Mouse (Mus musculus): ENCODE measurements around the gene Tm9sf2. TPM values are rescaled to one million over a fixed set of nuclear protein-coding genes. Genes with fewer than 3 reads are reported as not detected.
A peak's percentile ranks its signal among the peaks of the same experiment; 100 is the strongest.

The Tm9sf2 gene
- total and polyA plus RNA-seq, 2 experiments: 132 to 157 TPM

DNA sequence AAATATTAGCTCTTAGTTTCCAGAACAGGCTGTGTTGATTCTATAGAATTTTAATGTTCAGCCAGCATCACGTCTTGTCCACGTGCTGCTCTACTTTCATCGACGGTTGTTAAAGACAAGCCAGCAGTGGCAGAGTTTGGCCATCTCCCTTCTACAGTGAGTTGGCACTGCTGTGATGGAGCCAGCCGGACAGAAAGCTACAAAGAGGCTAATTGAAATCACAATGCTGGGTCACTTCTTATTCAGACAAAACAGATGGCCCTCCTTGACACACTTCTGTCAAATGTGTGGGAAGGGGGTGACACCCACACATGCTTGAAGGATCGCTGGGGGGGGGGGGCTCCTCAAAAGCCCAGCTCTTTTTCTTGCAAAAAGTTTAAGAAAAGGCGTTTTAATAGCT is 62.1 kb downstream of the Tm9sf2 start:
- peaks cover 9% of the 10 kb centered on the region; the same call in 1 of the 2 replicates for H3K4me1 ChIP-seq (ENCODE audit: control insufficient read depth, insufficient read depth, low read length)
- H3K36me3 ChIP-seq (ENCODE audit: control insufficient read depth, insufficient read depth, low read length): no peaks in the 10 kb centered on the region
- no peak overlapping the region for H3K27ac ChIP-seq (replicated peaks; ENCODE audit: insufficient read depth, low read depth, low read length)
- H3K4me3 ChIP-seq (ENCODE audit: insufficient read depth, low read depth, low read length): no peak overlapping the region
- no peak overlapping the region for H3K9ac ChIP-seq (ENCODE audit: low read depth, low read length)
- WGBS: 88% methylated on average over 7 of the region's 7 CpGs
- H3K79me2 ChIP-seq (ENCODE audit: control insufficient read depth, insufficient read depth, low read length): no peaks in the 10 kb centered on the region
- TF ChIP-seq CTCF (IDR thresholded peaks at IDR 0.05; ENCODE audit: low read depth, low read length): no peak
- no peak for TF ChIP-seq POLR2A (IDR thresholded peaks at IDR 0.05; ENCODE audit: extremely low read depth, insufficient read depth, low read length)
- no peaks in the 10 kb centered on the region for H3K27me3 ChIP-seq (ENCODE audit: control insufficient read depth, insufficient read depth, low read length)
- DNase-seq (ENCODE audit: extremely low read depth, low read depth, low spot score): no peak

DNA sequence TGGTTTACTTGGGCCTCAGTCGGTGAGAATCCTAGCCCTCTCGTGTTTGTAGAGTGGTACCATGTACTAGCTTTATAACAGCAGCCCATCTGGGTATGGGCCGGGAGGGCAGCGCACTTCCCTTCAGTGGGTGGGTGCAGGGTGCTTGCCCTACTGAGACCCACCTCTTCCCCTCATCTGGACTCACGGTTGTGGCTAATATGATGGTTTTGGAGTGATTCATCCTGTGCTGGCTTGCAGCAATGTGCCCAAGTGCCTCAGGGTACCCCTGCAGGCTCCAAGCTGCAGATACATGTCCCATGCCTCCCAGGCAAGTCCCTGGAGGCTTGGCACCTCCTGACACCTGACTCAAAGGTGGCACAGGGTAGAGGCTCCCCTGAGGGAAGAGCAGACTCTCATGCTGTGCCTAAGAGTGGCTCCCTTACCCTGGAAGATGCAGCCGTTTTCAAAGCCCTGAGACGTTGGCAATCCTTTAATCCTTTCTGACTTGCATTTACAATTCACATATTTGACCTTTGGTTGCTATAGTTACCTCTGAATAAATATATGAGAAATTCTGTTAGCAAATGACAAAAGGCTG is 63.5 kb downstream of the Tm9sf2 start:
- Histone ChIP-seq H3K4me3 (ENCODE audit: insufficient read depth, low read depth, low read length) (no peak overlapping the region), H3K27me3 (ENCODE audit: control insufficient read depth, insufficient read depth, low read length) (no peaks in the 10 kb centered on the region), H3K79me2 (ENCODE audit: control insufficient read depth, insufficient read depth, low read length) (no peaks in the 10 kb centered on the region), H3K4me1 (ENCODE audit: control insufficient read depth, insufficient read depth, low read length) (peaks cover 9% of the 10 kb centered on the region; the same call in 1 of the 2 replicates), H3K36me3 (ENCODE audit: control insufficient read depth, insufficient read depth, low read length) (no peaks in the 10 kb centered on the region), H3K27ac (replicated peaks; ENCODE audit: insufficient read depth, low read depth, low read length) (no peak overlapping the region), H3K9ac (ENCODE audit: low read depth, low read length) (no peak overlapping the region)
- DNase-seq (ENCODE audit: extremely low read depth, low read depth, low spot score): no peak
- TF ChIP-seq CTCF (IDR thresholded peaks at IDR 0.05; ENCODE audit: low read depth, low read length): no peak
- no peak for TF ChIP-seq POLR2A (IDR thresholded peaks at IDR 0.05; ENCODE audit: extremely low read depth, insufficient read depth, low read length)
- 69% methylated on average over 7 of the region's 7 CpGs for WGBS

DNA sequence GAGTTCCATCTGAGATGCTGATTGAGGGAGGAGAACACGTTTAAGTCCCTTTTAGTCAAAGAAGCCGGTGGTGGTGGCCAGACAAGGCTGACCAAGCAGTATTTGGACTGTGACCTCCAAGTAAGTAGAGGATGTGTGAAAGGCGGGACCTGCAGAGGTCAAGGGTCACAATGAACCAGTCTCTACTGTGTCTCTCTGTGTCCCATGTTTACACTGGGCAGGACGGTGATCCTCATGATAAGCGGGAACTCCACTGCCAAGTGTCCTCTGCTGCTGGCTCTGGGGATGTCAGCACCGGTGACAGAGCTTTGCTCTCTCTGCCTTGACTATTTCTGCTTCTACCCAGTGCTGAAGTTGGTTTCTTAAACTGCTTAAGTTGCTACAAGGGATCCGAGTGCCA is 64.2 kb downstream of the Tm9sf2 start:
- Histone ChIP-seq H3K9ac (ENCODE audit: low read depth, low read length) (peak overlapping the region; percentile 7; the same call in 1 of the 2 replicates), H3K4me1 (ENCODE audit: control insufficient read depth, insufficient read depth, low read length) (peaks cover 9% of the 10 kb centered on the region; the same call in 1 of the 2 replicates), H3K36me3 (ENCODE audit: control insufficient read depth, insufficient read depth, low read length) (no peaks in the 10 kb centered on the region), H3K27me3 (ENCODE audit: control insufficient read depth, insufficient read depth, low read length) (no peaks in the 10 kb centered on the region), H3K79me2 (ENCODE audit: control insufficient read depth, insufficient read depth, low read length) (no peaks in the 10 kb centered on the region), H3K4me3 (ENCODE audit: insufficient read depth, low read depth, low read length) (no peak overlapping the region), H3K27ac (replicated peaks; ENCODE audit: insufficient read depth, low read depth, low read length) (no peak overlapping the region; the same call in 1 of the 2 replicates)
- TF ChIP-seq POLR2A (IDR thresholded peaks at IDR 0.05; ENCODE audit: extremely low read depth, insufficient read depth, low read length): no peak
- peak; percentile 23 for TF ChIP-seq CTCF (IDR thresholded peaks at IDR 0.05; ENCODE audit: low read depth, low read length)
- DNase-seq (ENCODE audit: extremely low read depth, low read depth, low spot score): peak; percentile 96
- WGBS: 23% methylated on average over 7 of the region's 7 CpGs

DNA sequence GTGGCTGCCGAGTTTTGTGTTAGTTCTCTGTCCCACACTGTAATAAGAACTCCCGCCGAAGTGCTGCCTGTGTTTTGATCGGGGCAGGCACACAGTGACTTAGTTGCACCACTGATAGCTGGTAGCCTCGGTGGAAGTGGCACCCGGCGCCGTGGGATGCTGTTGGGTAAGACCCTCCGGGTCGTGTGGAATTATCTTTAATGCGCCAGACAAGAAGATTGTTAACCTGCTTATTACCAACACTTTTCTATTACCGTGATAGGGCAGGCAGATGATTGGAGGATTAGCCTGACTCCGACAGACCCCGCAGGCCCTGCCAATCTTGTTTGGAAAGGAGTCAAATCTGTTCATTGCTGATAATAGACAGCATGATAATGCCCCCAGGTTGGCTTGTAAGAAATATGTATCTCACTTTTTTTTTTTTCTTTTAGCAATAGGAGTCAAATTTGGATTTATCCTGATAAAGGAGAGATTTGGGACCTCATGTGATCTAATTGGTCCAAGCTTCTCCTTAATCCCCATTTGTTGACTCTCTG is 69.5 kb downstream of the Tm9sf2 start:
- Histone ChIP-seq H3K4me3 (ENCODE audit: insufficient read depth, low read depth, low read length) (no peak overlapping the region), H3K4me1 (ENCODE audit: control insufficient read depth, insufficient read depth, low read length) (peaks cover 6% of the 10 kb centered on the region; the same call in 1 of the 2 replicates), H3K36me3 (ENCODE audit: control insufficient read depth, insufficient read depth, low read length) (no peaks in the 10 kb centered on the region), H3K27me3 (ENCODE audit: control insufficient read depth, insufficient read depth, low read length) (no peaks in the 10 kb centered on the region), H3K27ac (replicated peaks; ENCODE audit: insufficient read depth, low read depth, low read length) (no peak overlapping the region), H3K79me2 (ENCODE audit: control insufficient read depth, insufficient read depth, low read length) (no peaks in the 10 kb centered on the region), H3K9ac (ENCODE audit: low read depth, low read length) (no peak overlapping the region)
- 87% methylated on average over 14 of the region's 14 CpGs for WGBS
- TF ChIP-seq CTCF (IDR thresholded peaks at IDR 0.05; ENCODE audit: low read depth, low read length) (no peak), POLR2A (IDR thresholded peaks at IDR 0.05; ENCODE audit: extremely low read depth, insufficient read depth, low read length) (no peak)
- no peak for DNase-seq (ENCODE audit: extremely low read depth, low read depth, low spot score)

DNA sequence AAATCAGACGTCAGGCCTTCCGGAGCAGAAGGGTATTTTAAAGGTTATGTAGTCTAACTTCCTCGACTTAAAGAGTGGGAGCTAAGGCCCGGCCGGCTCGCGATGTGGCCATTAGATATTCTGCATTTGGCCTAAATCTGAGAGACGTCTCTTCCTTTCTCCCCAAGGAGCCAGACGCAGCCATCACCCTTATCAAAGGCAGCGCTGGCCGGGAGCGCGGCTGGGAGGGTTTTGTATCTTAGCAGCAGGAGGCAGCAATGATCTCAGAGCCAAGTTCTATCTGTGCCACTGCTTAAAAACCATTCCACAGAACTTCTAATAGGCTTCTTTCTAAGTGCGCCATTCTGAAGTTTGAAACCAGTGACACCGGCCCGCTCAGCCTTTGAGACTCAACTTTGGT is 72.4 kb downstream of the Tm9sf2 start:
- no peak overlapping the region for H3K4me3 ChIP-seq (ENCODE audit: insufficient read depth, low read depth, low read length)
- H3K9ac ChIP-seq (ENCODE audit: low read depth, low read length): no peak overlapping the region
- H3K27ac ChIP-seq (replicated peaks; ENCODE audit: insufficient read depth, low read depth, low read length): no peak overlapping the region
- no peaks in the 10 kb centered on the region for H3K36me3 ChIP-seq (ENCODE audit: control insufficient read depth, insufficient read depth, low read length)
- 85% methylated on average over 16 of the region's 16 CpGs for WGBS
- H3K27me3 ChIP-seq (ENCODE audit: control insufficient read depth, insufficient read depth, low read length): no peaks in the 10 kb centered on the region
- H3K79me2 ChIP-seq (ENCODE audit: control insufficient read depth, insufficient read depth, low read length): peaks cover 7% of the 10 kb centered on the region; the same call in 1 of the 2 replicates
- H3K4me1 ChIP-seq (ENCODE audit: control insufficient read depth, insufficient read depth, low read length): peaks cover 2% of the 10 kb centered on the region; the same call in 1 of the 2 replicates
- TF ChIP-seq CTCF (IDR thresholded peaks at IDR 0.05; ENCODE audit: low read depth, low read length) (no peak), POLR2A (IDR thresholded peaks at IDR 0.05; ENCODE audit: extremely low read depth, insufficient read depth, low read length) (no peak)
- DNase-seq (ENCODE audit: extremely low read depth, low read depth, low spot score): no peak
